Mouse (Mus musculus) lung, embryonic 16.5 days (tissue): ENCODE data around the gene Eif4a1. TPM values are rescaled to one million over a fixed set of nuclear protein-coding genes. Genes with fewer than 3 reads are reported as not detected.
"Not testable (repeated sequence)": the region's sequence is repeated elsewhere in the genome, so short reads cannot be mapped to it uniquely, and the experiment has no call there.

Experiments used
- ATAC-seq: fragments of 200-750 bp; cut with Nextera tagmentation; 2 replicates; pipeline ENCODE4 v1.8.0; 2017; ENCODE audit warnings: low read depth, mild to moderate bottlenecking, moderate library complexity
- H3K27ac ChIP-seq: fragments of 300-500 bp; sonication (generic); 2 replicates; pipeline ENCODE4 v1.5.1; 2014; ENCODE audit warnings: mild to moderate bottlenecking, control low read depth, low read length
- H3K27me3 ChIP-seq: fragments of 300-500 bp; sonication (generic); 2 replicates; pipeline ENCODE4 v1.6.1; 2014; ENCODE audit warnings: low read depth, low read length, mixed read lengths; ENCODE audit not compliant: control insufficient read depth, insufficient read depth
- H3K36me3 ChIP-seq: fragments of 300-500 bp; sonication (generic); 2 replicates; pipeline ENCODE4 v1.6.1; 2014; ENCODE audit warnings: low read length; ENCODE audit not compliant: control insufficient read depth, insufficient read depth
- H3K4me1 ChIP-seq: fragments of 300-500 bp; sonication (generic); replicated peaks from 2 replicates; pipeline ENCODE4 v1.6.1; 2014; ENCODE audit warnings: low read length, mixed read lengths; ENCODE audit not compliant: control insufficient read depth, insufficient read depth
- H3K4me2 ChIP-seq: fragments of 300-500 bp; sonication (generic); 2 replicates; pipeline ENCODE4 v1.6.1; 2014; ENCODE audit warnings: low read depth, low read length, control low read depth
- H3K4me3 ChIP-seq: fragments of 300-500 bp; sonication (generic); 2 replicates; pipeline ENCODE4 v1.5.1; 2014; ENCODE audit warnings: mild to moderate bottlenecking, low read length, control low read depth
- H3K9ac ChIP-seq: fragments of 300-500 bp; sonication (generic); 2 replicates; pipeline ENCODE4 v1.6.1; 2014; ENCODE audit warnings: low read length, control low read depth
- H3K9me3 ChIP-seq: fragments of 300-500 bp; sonication (generic); 2 replicates; pipeline ENCODE4 v1.6.1; 2016; ENCODE audit warnings: low read length; ENCODE audit not compliant: control insufficient read depth
- WGBS: fragments of 180-500 bp; shearing (Covaris S2); extraction: QIAGEN DNeasy Blood & Tissue Kit; methylation state at CpG from one replicate; pipeline ENCODE4 v1.1.7; 2014; 5-methylcytosine and 5-hydroxymethylcytosine counted together
- polyA plus RNA-seq: library from polyadenylated mRNA; unstranded; fragments of >200 nt; fragmentation: Nextera tagmentation; extraction: Ambion mirVana; gene quantifications from 2 replicates; pipeline ENCODE4 v1.2.1, GENCODE M21; 2015

The Eif4a1 gene
- polyA plus RNA-seq, 1 experiment from 2014 or later, result 624 TPM

GRCm38 (mm10) chr11:69703814-69704612 is 31.8 kb upstream of the Eif4a1 start:
- H3K4me1 ChIP-seq, result no peaks in the 10 kb centered on the region
- H3K27ac ChIP-seq, result no peak overlapping the region
- no peak overlapping the region for H3K4me3 ChIP-seq
- H3K9me3 ChIP-seq, result no peaks in the 10 kb centered on the region
- H3K36me3 ChIP-seq, result no peaks in the 10 kb centered on the region
- WGBS, result 49% methylated on average over 8 of the region's 8 CpGs
- H3K27me3 ChIP-seq, result no peaks in the 10 kb centered on the region
- H3K9ac ChIP-seq, result no peak overlapping the region
- no peak overlapping the region for H3K4me2 ChIP-seq
- ATAC-seq, result no peak

DNA sequence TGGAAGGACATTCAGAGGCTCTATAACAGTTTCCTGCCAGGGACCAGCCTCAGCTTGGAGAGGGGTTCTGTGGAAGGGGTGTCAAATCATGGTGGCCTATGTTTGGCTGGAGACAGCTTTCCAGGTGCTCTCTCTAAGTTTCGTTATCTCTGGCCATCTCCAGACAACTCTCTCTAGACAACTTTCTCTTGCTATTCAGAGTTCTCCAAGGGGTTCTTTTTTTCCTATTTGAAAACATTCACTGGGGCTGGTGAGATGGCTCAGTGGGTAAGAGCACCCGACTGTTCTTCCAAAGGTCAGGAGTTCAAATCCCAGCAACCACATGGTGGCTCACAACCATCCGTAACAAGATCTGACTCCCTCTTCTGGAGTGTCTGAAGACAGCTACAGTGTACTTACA is 31.2 kb upstream of the Eif4a1 start:
- H3K9me3 ChIP-seq, H3K4me2 ChIP-seq, H3K4me1 ChIP-seq, ATAC-seq, H3K36me3 ChIP-seq, H3K4me3 ChIP-seq, H3K27me3 ChIP-seq, H3K27ac ChIP-seq, H3K9ac ChIP-seq: not testable (repeated sequence)
- 59% methylated on average over 2 of the region's 3 CpGs for WGBS

- H3K9me3 ChIP-seq, H3K36me3 ChIP-seq, H3K4me3 ChIP-seq, H3K27me3 ChIP-seq, H3K4me2 ChIP-seq, H3K9ac ChIP-seq, H3K27ac ChIP-seq, H3K4me1 ChIP-seq, ATAC-seq: not testable (repeated sequence)
- WGBS, result 91% methylated on average over 10 of the region's 10 CpGs
These were observed 30.7 kb upstream of the Eif4a1 start for GRCm38 (mm10) chr11:69702886-69703285.

GRCm38 (mm10) chr11:69699595-69699994 is 27.4 kb upstream of the Eif4a1 start:
- ATAC-seq, result no peak
- Histone ChIP-seq H3K27me3 (no peaks in the 10 kb centered on the region), H3K9ac (no peak overlapping the region), H3K9me3 (no peaks in the 10 kb centered on the region), H3K4me3 (no peak overlapping the region), H3K4me1 (peaks cover 12% of the 10 kb centered on the region; the same call in 1 of the 2 replicates), H3K36me3 (no peaks in the 10 kb centered on the region), H3K27ac (no peak overlapping the region), H3K4me2 (no peak overlapping the region)
- WGBS, result 22% methylated on average over 1 of the region's 1 CpGs

DNA sequence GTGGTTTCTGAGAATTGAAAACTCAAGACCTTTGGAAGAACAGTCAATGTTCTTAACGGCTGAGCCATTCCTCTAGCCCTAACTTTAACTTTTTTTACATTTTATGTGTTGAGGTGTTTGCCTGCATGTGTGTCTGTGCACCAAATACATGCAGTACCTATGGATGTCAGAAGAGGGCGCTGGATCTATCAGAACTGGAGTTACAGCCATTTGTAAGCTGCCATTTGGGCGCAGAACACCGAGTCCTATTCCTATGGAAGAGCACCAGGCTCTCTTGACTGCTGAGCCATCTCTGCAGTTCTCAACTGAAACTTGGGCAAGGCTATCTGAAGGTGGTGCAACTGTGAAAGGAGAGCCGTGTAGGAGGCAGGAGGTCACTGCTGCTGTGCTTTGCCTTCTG is 26.4 kb upstream of the Eif4a1 start:
- H3K4me2 ChIP-seq, result no peak overlapping the region
- no peak overlapping the region for H3K4me3 ChIP-seq
- no peaks in the 10 kb centered on the region for H3K36me3 ChIP-seq
- WGBS, result 62% methylated on average over 5 of the region's 5 CpGs
- H3K27me3 ChIP-seq, result no peaks in the 10 kb centered on the region
- ATAC-seq, result no peak
- H3K9ac ChIP-seq, result no peak overlapping the region
- no peak overlapping the region for H3K27ac ChIP-seq
- peaks cover 12% of the 10 kb centered on the region; the same call in 1 of the 2 replicates for H3K4me1 ChIP-seq
- H3K9me3 ChIP-seq, result no peaks in the 10 kb centered on the region

GRCm38 (mm10) chr11:69697396-69697795 is 25.2 kb upstream of the Eif4a1 start:
- WGBS, result 90% methylated on average over 3 of the region's 3 CpGs
- H3K4me2 ChIP-seq, result no peak overlapping the region
- no peak for ATAC-seq
- no peaks in the 10 kb centered on the region for H3K27me3 ChIP-seq
- H3K4me3 ChIP-seq, result no peak overlapping the region
- H3K27ac ChIP-seq, result no peak overlapping the region
- no peak overlapping the region for H3K9ac ChIP-seq
- H3K36me3 ChIP-seq, result no peaks in the 10 kb centered on the region
- no peaks in the 10 kb centered on the region for H3K9me3 ChIP-seq
- H3K4me1 ChIP-seq, result peaks cover 12% of the 10 kb centered on the region; the same call in 1 of the 2 replicates

DNA sequence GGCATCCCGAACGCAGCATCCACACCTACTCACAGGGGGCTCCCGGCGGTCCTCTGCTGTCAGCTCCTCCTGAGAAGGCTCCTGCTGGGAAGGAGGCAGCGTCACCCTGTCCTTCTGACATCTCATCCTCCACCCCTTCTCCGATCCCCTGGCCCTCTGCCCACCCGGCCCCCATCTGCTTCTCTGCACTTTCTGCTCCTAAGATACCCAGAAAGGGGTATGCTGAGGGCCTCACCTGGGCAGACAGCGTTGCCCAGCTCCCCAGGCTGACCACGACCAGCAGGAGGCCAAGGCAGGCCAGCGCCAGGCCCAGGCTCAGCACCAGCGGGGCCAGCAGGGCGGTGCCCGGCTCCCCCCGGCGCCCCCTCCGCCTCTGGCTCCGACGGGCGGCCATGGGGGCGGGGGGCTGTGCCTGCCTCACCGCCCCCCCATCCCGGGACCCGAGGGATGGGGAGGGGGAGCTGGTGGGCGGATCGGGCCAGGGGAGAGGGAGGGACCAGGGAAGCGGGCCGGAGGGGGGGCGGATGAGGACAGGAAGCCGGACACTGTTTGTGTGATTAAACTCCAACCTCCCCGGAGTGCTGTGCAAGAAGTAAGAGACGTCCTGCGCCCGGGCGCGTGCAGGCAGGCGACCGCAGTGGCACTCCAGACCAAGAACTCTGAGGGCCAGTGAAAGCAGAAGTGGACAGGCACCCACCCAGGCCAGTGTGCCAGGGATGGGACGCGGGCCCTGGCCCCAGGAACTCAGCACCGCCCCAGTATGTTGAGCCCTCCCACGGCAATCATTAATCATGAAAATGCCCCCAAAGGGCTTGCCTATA is 23.3 kb upstream of the Eif4a1 start, which contains the start of the genes Tnfsf12 and Tnfsfm13:
Gene Tnfsf12, minus strand, starts transcription at position 489 of the 821 bp plus-strand sequence.
Gene Tnfsfm13, minus strand, starts transcription at position 738 of the 821 bp plus-strand sequence.
- Histone ChIP-seq H3K36me3 (no peaks in the 10 kb centered on the region), H3K9me3 (no peaks in the 10 kb centered on the region), H3K27me3 (no peaks in the 10 kb centered on the region), H3K4me3 (peak within 1 kb of the TSS; percentile 67), H3K27ac (peak within 1 kb of the TSS; percentile 89), H3K4me2 (peak within 1 kb of the TSS; percentile 95), H3K9ac (peak within 1 kb of the TSS; percentile 92), H3K4me1 (peaks cover 12% of the 10 kb centered on the region; the same call in 1 of the 2 replicates)
- WGBS, result under 1% methylated on average over 38 of the region's 41 CpGs
- ATAC-seq, result peak; percentile 89

DNA sequence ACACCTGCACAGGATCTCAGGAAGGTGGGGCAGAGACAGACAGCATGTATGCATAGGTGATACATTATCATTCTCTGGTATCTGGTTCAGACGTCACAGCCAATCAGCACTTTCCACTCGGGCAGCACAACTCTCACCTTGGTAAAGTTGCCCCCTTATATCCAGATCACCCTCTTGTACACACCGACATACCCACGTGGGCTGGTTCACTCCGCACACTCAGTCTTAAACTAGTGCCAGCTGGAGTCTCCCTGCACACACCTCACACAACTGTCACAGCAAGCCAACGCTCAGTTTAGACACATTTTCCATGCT is 22.8 kb upstream of the Eif4a1 start:
- peak; percentile 29 for ATAC-seq
- Histone ChIP-seq H3K4me3 (peak overlapping the region; percentile 67), H3K9ac (peak overlapping the region; percentile 92), H3K9me3 (no peaks in the 10 kb centered on the region), H3K27ac (peak overlapping the region; percentile 89), H3K4me2 (peak overlapping the region; percentile 95), H3K36me3 (no peaks in the 10 kb centered on the region), H3K27me3 (no peaks in the 10 kb centered on the region), H3K4me1 (peaks cover 12% of the 10 kb centered on the region; the same call in 1 of the 2 replicates)
- 21% methylated on average over 6 of the region's 6 CpGs for WGBS

DNA sequence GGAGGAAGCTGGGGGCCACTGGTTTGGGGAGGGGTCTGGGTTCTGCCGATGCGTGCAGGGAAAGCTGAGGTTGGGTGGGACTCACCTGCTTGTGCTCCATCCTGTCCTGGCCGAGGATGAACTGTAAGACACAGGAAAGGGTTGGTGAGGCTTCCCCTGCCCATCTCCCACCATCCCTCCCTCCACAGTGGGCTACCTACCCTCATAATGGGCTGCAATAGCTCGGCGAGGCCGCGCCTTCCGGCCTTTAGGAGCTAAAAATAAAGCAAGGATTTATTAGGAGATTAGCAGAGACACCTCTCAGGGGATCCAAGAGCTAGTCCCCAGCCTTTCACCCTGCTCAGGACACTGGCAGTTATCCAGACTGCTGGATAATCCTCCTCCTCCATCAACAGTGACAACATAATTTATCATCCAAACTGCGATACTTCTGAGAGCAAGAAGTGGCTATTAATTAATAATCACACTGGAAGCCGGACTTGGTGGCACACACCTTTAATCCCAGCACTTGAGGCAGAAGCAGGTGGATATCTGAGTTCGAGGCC is 21.3 kb upstream of the Eif4a1 start:
- H3K4me2 ChIP-seq, result no peak overlapping the region
- no peak overlapping the region for H3K4me3 ChIP-seq
- no peaks in the 10 kb centered on the region for H3K27me3 ChIP-seq
- H3K36me3 ChIP-seq, result no peaks in the 10 kb centered on the region
- no peak for ATAC-seq
- peaks cover 12% of the 10 kb centered on the region; the same call in 1 of the 2 replicates for H3K4me1 ChIP-seq
- 55% methylated on average over 11 of the region's 11 CpGs for WGBS
- no peak overlapping the region for H3K9ac ChIP-seq
- H3K27ac ChIP-seq, result no peak overlapping the region
- H3K9me3 ChIP-seq, result no peaks in the 10 kb centered on the region
